In genomic region chr2:49450467-49450866, GRCm38 (mm10) we compare ENCODE assay signal across 8 mouse cellular contexts. TPM values are rescaled to one million over a fixed set of nuclear protein-coding genes. Genes with fewer than 3 reads are reported as not detected.
DNase-seq lines count a peak whose midpoint lies in the region; ATAC-seq and TF ChIP-seq lines count a peak whose summit lies in the region.

No protein-coding gene starts in this region.

- 24% methylated on average over 4 of the region's 4 CpGs for WGBS in heart, postnatal 0 days
- 15% methylated on average over 4 of the region's 4 CpGs for WGBS in bone marrow, adult 2 months
- 12% methylated on average over 4 of the region's 4 CpGs for WGBS in hindbrain, embryonic 12.5 days
- 18% methylated on average over 4 of the region's 4 CpGs for WGBS in midbrain, embryonic 12.5 days

- TF ChIP-seq CTCF in heart, postnatal 0 days (IDR thresholded peaks at IDR 0.05; ENCODE audit: low read depth) = no peak
- TF ChIP-seq CTCF in bone marrow, adult 2 months (IDR thresholded peaks at IDR 0.05; ENCODE audit: control insufficient read depth, insufficient read depth, low read length) = no peak

- no peak for TF ChIP-seq EP300 in heart, postnatal 0 days (IDR thresholded peaks at IDR 0.05; ENCODE audit: low read depth)

- no peak for TF ChIP-seq POLR2A in bone marrow, adult 2 months (IDR thresholded peaks at IDR 0.05; ENCODE audit: borderline replicate concordance, control insufficient read depth, low read depth, low read length)

- intact Hi-C loops in heart, postnatal 25 days (cut with DNase I) = loop anchor here (5.0 to 10.0 kb wide), 3 partner anchors 47 to 636 kb away; partner anchors contain the start of gene Acvr2a

- H3K4me1 ChIP-seq in heart, postnatal 0 days (ENCODE audit: control insufficient read depth, insufficient read depth) = no peaks in the 10 kb centered on the region
- no peaks in the 10 kb centered on the region for H3K4me1 ChIP-seq in bone marrow, adult 2 months (ENCODE audit: control insufficient read depth, insufficient read depth, low read length)
- H3K4me1 ChIP-seq in hindbrain, embryonic 12.5 days = peaks cover 14% of the 10 kb centered on the region
- H3K4me1 ChIP-seq in midbrain, embryonic 12.5 days = peaks cover 17% of the 10 kb centered on the region; the same call in 1 of the 2 replicates

- no peaks in the 10 kb centered on the region for H3K9me3 ChIP-seq in heart, postnatal 0 days (replicated peaks; ENCODE audit: control insufficient read depth, low read length)
- no peaks in the 10 kb centered on the region for H3K9me3 ChIP-seq in hindbrain, embryonic 12.5 days (replicated peaks)
- H3K9me3 ChIP-seq in midbrain, embryonic 12.5 days = no peaks in the 10 kb centered on the region

- no peaks in the 10 kb centered on the region for H3K36me3 ChIP-seq in heart, postnatal 0 days (replicated peaks; ENCODE audit: control insufficient read depth, insufficient read depth, low read length)
- H3K36me3 ChIP-seq in hindbrain, embryonic 12.5 days = no peaks in the 10 kb centered on the region
- no peaks in the 10 kb centered on the region for H3K36me3 ChIP-seq in midbrain, embryonic 12.5 days

- H3K9ac ChIP-seq in heart, postnatal 0 days (replicated peaks; ENCODE audit: low read depth, low read length) = peak overlapping the region; percentile 96
- H3K9ac ChIP-seq in hindbrain, embryonic 12.5 days = peak overlapping the region; percentile 99
- H3K9ac ChIP-seq in midbrain, embryonic 12.5 days (replicated peaks) = peak overlapping the region; percentile 89; the same call in 1 of the 2 replicates

- peak overlapping the region; percentile 81 for H3K4me3 ChIP-seq in heart, postnatal 0 days (ENCODE audit: low read depth, low read length)
- peak overlapping the region; percentile 85 for H3K4me3 ChIP-seq in bone marrow, adult 2 months (replicated peaks; ENCODE audit: control insufficient read depth, low read depth, low read length)
- H3K4me3 ChIP-seq in hindbrain, embryonic 12.5 days = peak overlapping the region; percentile 78
- peak overlapping the region; percentile 69 for H3K4me3 ChIP-seq in midbrain, embryonic 12.5 days

- no peaks in the 10 kb centered on the region for H3K27me3 ChIP-seq in heart, postnatal 0 days (ENCODE audit: control insufficient read depth, insufficient read depth, low read length)
- H3K27me3 ChIP-seq in hindbrain, embryonic 12.5 days = no peaks in the 10 kb centered on the region
- 0 out of 2 replicates have a peak, but pooled peaks cover 3% of the 10 kb centered on the region for H3K27me3 ChIP-seq in midbrain, embryonic 12.5 days

- H3K4me2 ChIP-seq in heart, postnatal 0 days (ENCODE audit: low read depth, low read length) = peak overlapping the region; percentile 92
- H3K4me2 ChIP-seq in hindbrain, embryonic 12.5 days (replicated peaks) = peak overlapping the region; percentile 82
- peak overlapping the region; percentile 72 for H3K4me2 ChIP-seq in midbrain, embryonic 12.5 days (replicated peaks)

- no peak for ATAC-seq in heart, postnatal 0 days (ENCODE audit: insufficient read depth, low read depth)
- ATAC-seq in hindbrain, embryonic 12.5 days (ENCODE audit: low FRiP score) = no peak
- no peak for ATAC-seq in midbrain, embryonic 12.5 days (ENCODE audit: low FRiP score, low read depth)

- H3K27ac ChIP-seq in heart, postnatal 0 days (ENCODE audit: low read depth) = no peak overlapping the region
- H3K27ac ChIP-seq in bone marrow, adult 2 months (ENCODE audit: control insufficient read depth, insufficient read depth, low read depth, low read length, poor library complexity) = peak overlapping the region; percentile 98
- peak overlapping the region; percentile 100 for H3K27ac ChIP-seq in hindbrain, embryonic 12.5 days
- no peak overlapping the region for H3K27ac ChIP-seq in midbrain, embryonic 12.5 days (replicated peaks)

- DNase-seq in heart, postnatal 0 days (ENCODE audit: low spot score) = no peak
- no peak for DNase-seq in heart, postnatal 25 days (ENCODE audit: low spot score)
- DNase-seq in embryo, embryonic 11 days = no peak
- DNase-seq in right cerebral cortex, postnatal 36 days (ENCODE audit: low spot score in 2 of 2) = no peak
- no peak for DNase-seq in adrenal gland, adult 18-20 months (ENCODE audit: low spot score in 2 of 2)

RNA-seq across cellular contexts. Expression of gene Epc2, which starts 0.8 kb away (rescaled TPM):
- total RNA-seq in heart, postnatal 0 days (2014; rRNA removed; ENCODE audit: low replicate concordance) = 7.1 and 15.9 TPM in 2 replicates
- 3.2 and 3.3 TPM in 2 replicates for polyA plus RNA-seq in heart, postnatal 0 days (2015; fragmentation: Nextera tagmentation; extraction: Ambion mirVana)
- total RNA-seq in heart, postnatal 25 days (2021) = 10 to 100 TPM; 17.9 to 18.3 TPM
- polyA plus RNA-seq in bone marrow, adult 2 months (2011; ENCODE audit: insufficient read depth, insufficient read length, low replicate concordance, missing spikeins) = 10.7 and 19.3 TPM in 2 replicates
- 12.0 and 14.1 TPM in 2 replicates for polyA plus RNA-seq in hindbrain, embryonic 12.5 days (2016; fragmentation: Nextera tagmentation; extraction: Ambion mirVana)
- 14.5 and 14.9 TPM in 2 replicates for polyA plus RNA-seq in midbrain, embryonic 12.5 days (2016; fragmentation: Nextera tagmentation; extraction: Ambion mirVana)
- total RNA-seq in adrenal gland, adult 18-20 months (2021) = 10 to 100 TPM; 19.7 to 27.1 TPM

Comparison
In these comparisons a context has a peak if more than half of its experiments do, and no peak if none do; other contexts are left out.
1. H3K27ac ChIP-seq: peak in bone marrow, adult 2 months (single experiment) and hindbrain, embryonic 12.5 days (single experiment); none in heart, postnatal 0 days (single experiment) and midbrain, embryonic 12.5 days (single experiment).
2. Peak in every context shown above with its lines, with median percentiles within 50 percentile points of each other: H3K4me2 ChIP-seq, H3K4me3 ChIP-seq and H3K9ac ChIP-seq.